Mouse (Mus musculus): ENCODE results near the gene 2300003K06Rik. TPM values are rescaled to one million over a fixed set of nuclear protein-coding genes. Genes with fewer than 3 reads are reported as not detected.
"Not testable (repeated sequence)": the region's sequence is repeated elsewhere in the genome, so short reads cannot be mapped to it uniquely, and the experiment has no call there.

Gene 2300003K06Rik
- polyA plus RNA-seq, 1 experiment from 2014 or later = not detected

DNA sequence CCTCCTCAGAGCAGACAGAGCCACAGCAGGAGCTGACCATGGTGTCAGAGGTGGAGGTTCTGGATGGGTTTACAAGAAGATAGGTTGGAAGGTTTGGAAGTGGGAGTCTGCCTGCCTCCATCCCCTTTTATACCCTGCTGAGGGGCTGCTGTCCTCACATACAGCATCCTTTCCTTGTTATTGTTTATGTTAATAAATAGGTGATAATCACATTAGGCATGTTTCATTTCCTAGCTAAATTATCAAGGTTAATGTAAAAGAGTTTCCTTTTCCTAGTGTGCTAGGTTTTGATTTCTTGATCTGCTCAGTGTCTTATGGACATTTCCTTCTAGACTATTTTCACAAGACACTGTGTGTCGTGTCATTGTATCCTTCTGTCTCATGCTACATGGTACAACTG lies 39.0 kb downstream of the 2300003K06Rik start, which contains the start of gene Gm11569:
Gene Gm11569, minus strand, starts transcription at position 101 of the 400 bp plus-strand sequence.
- not testable (repeated sequence) for H3K36me3 ChIP-seq (replicated peaks); H3K4me3 ChIP-seq (replicated peaks); H3K27me3 ChIP-seq; H3K9me3 ChIP-seq; ATAC-seq (ENCODE audit: low FRiP score); H3K4me1 ChIP-seq; H3K9ac ChIP-seq; H3K4me2 ChIP-seq; H3K27ac ChIP-seq
- no CpG with 5 or more reads among the region's 1 CpGs for WGBS

DNA sequence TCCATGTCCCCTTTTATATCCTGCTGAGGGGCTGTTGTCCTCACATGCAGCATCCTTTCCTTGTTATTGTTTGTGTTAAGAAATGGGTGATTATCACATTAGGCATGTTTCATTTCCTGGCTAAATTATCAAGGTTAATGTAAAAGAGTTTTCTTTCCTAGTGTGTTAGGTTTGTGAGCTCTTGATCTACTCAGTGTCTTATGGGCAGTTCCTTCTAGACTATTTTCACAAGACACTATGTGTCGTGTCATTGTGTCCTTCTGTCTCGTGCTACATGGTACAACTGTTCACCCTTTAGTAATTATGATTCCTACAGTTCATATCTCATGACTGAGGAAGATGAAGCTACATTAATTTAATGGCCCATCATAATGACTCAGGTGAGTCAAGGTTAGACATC lies 44.5 kb downstream of the 2300003K06Rik start, which contains the start of gene Gm11596:
Gene Gm11596, minus strand, starts transcription at position 101 of the 400 bp plus-strand sequence.
- Histone ChIP-seq H3K9me3 (no peaks in the 10 kb centered on the region), H3K9ac (no peak within 1 kb of the TSS), H3K4me2 (no peak within 1 kb of the TSS), H3K4me1 (no peaks in the 10 kb centered on the region), H3K36me3 (replicated peaks) (no peaks in the 10 kb centered on the region), H3K27me3 (no peaks in the 10 kb centered on the region), H3K4me3 (replicated peaks) (no peak within 1 kb of the TSS), H3K27ac (no peak within 1 kb of the TSS)
- no peak for ATAC-seq (ENCODE audit: low FRiP score)
- WGBS = 84% methylated on average over 2 of the region's 2 CpGs

Other genes starting within 250 kb of the 2300003K06Rik start
- gene Krtap1-3, start 246.7 kb downstream of the 2300003K06Rik start, polyA plus RNA-seq (2016; fragmentation: Nextera tagmentation; extraction: Ambion mirVana) = not detected in 2 replicates
- not detected in 2 replicates for gene Krtap9-3, start 240.0 kb downstream of the 2300003K06Rik start, polyA plus RNA-seq (2016; fragmentation: Nextera tagmentation; extraction: Ambion mirVana)
- gene Gm11938, start 234.8 kb downstream of the 2300003K06Rik start, polyA plus RNA-seq (2016; fragmentation: Nextera tagmentation; extraction: Ambion mirVana) = not detected in 2 replicates
- gene Gm11937, start 227.9 kb downstream of the 2300003K06Rik start, polyA plus RNA-seq (2016; fragmentation: Nextera tagmentation; extraction: Ambion mirVana) = not detected in 2 replicates
- not detected in 2 replicates for gene Krtap2-4, start 223.2 kb downstream of the 2300003K06Rik start, polyA plus RNA-seq (2016; fragmentation: Nextera tagmentation; extraction: Ambion mirVana)
- gene Gm11562, start 217.6 kb downstream of the 2300003K06Rik start, polyA plus RNA-seq (2016; fragmentation: Nextera tagmentation; extraction: Ambion mirVana) = not detected in 2 replicates
- gene Krtap4-1, start 209.8 kb downstream of the 2300003K06Rik start, polyA plus RNA-seq (2016; fragmentation: Nextera tagmentation; extraction: Ambion mirVana) = not detected in 2 replicates
- gene Krtap4-2, start 203.0 kb downstream of the 2300003K06Rik start, polyA plus RNA-seq (2016; fragmentation: Nextera tagmentation; extraction: Ambion mirVana) = not detected in 2 replicates
- gene Krtap4-7, start 194.0 kb downstream of the 2300003K06Rik start, polyA plus RNA-seq (2016; fragmentation: Nextera tagmentation; extraction: Ambion mirVana) = not detected in 2 replicates
- not detected in 2 replicates for gene Gm11555, start 187.8 kb downstream of the 2300003K06Rik start, polyA plus RNA-seq (2016; fragmentation: Nextera tagmentation; extraction: Ambion mirVana)
- gene Gm11563, start 179.1 kb downstream of the 2300003K06Rik start, polyA plus RNA-seq (2016; fragmentation: Nextera tagmentation; extraction: Ambion mirVana) = not detected in 2 replicates
- gene Krtap4-6, start 172.1 kb downstream of the 2300003K06Rik start, polyA plus RNA-seq (2016; fragmentation: Nextera tagmentation; extraction: Ambion mirVana) = not detected in 2 replicates
- not detected in 2 replicates for gene Gm14190, start 147.3 kb downstream of the 2300003K06Rik start, polyA plus RNA-seq (2016; fragmentation: Nextera tagmentation; extraction: Ambion mirVana)
- not detected in 2 replicates for gene Gm14180, start 103.8 kb downstream of the 2300003K06Rik start, polyA plus RNA-seq (2016; fragmentation: Nextera tagmentation; extraction: Ambion mirVana)
- gene Gm11595, start 65.2 kb downstream of the 2300003K06Rik start, polyA plus RNA-seq (2016; fragmentation: Nextera tagmentation; extraction: Ambion mirVana) = not detected in 2 replicates
- not detected in 2 replicates for gene Krtap4-8, start 57.4 kb downstream of the 2300003K06Rik start, polyA plus RNA-seq (2016; fragmentation: Nextera tagmentation; extraction: Ambion mirVana)
- gene Krtap4-9, start 52.9 kb downstream of the 2300003K06Rik start, polyA plus RNA-seq (2016; fragmentation: Nextera tagmentation; extraction: Ambion mirVana) = not detected in 2 replicates
- not detected in 2 replicates for gene Gm11596, start 44.6 kb downstream of the 2300003K06Rik start, polyA plus RNA-seq (2016; fragmentation: Nextera tagmentation; extraction: Ambion mirVana)
- gene Gm11569, start 39.1 kb downstream of the 2300003K06Rik start, polyA plus RNA-seq (2016; fragmentation: Nextera tagmentation; extraction: Ambion mirVana) = not detected in 2 replicates
- gene Gm11554, start 33.6 kb downstream of the 2300003K06Rik start, polyA plus RNA-seq (2016; fragmentation: Nextera tagmentation; extraction: Ambion mirVana) = not detected in 2 replicates
- not detected in 2 replicates for gene Krtap4-13, start 28.2 kb downstream of the 2300003K06Rik start, polyA plus RNA-seq (2016; fragmentation: Nextera tagmentation; extraction: Ambion mirVana)
- not detected in 2 replicates for gene Gm11564, start 22.4 kb downstream of the 2300003K06Rik start, polyA plus RNA-seq (2016; fragmentation: Nextera tagmentation; extraction: Ambion mirVana)
- gene Krtap4-16, start 13.5 kb upstream of the 2300003K06Rik start, polyA plus RNA-seq (2016; fragmentation: Nextera tagmentation; extraction: Ambion mirVana) = not detected in 2 replicates
- not detected in 2 replicates for gene Gm11568, start 19.9 kb upstream of the 2300003K06Rik start, polyA plus RNA-seq (2016; fragmentation: Nextera tagmentation; extraction: Ambion mirVana)
- not detected in 2 replicates for gene Gm11559, start 26.4 kb upstream of the 2300003K06Rik start, polyA plus RNA-seq (2016; fragmentation: Nextera tagmentation; extraction: Ambion mirVana)
- gene Krtap9-1, start 35.3 kb upstream of the 2300003K06Rik start, polyA plus RNA-seq (2016; fragmentation: Nextera tagmentation; extraction: Ambion mirVana) = not detected in 2 replicates
- not detected in 2 replicates for gene Gm11567, start 41.1 kb upstream of the 2300003K06Rik start, polyA plus RNA-seq (2016; fragmentation: Nextera tagmentation; extraction: Ambion mirVana)
- gene Krtap31-1, start 69.9 kb upstream of the 2300003K06Rik start, polyA plus RNA-seq (2016; fragmentation: Nextera tagmentation; extraction: Ambion mirVana) = not detected in 2 replicates
- not detected in 2 replicates for gene Gm11565, start 76.7 kb upstream of the 2300003K06Rik start, polyA plus RNA-seq (2016; fragmentation: Nextera tagmentation; extraction: Ambion mirVana)
- not detected in 2 replicates for gene Krtap31-2, start 98.2 kb upstream of the 2300003K06Rik start, polyA plus RNA-seq (2016; fragmentation: Nextera tagmentation; extraction: Ambion mirVana)
- gene Krtap9-5, start 110.4 kb upstream of the 2300003K06Rik start, polyA plus RNA-seq (2016; fragmentation: Nextera tagmentation; extraction: Ambion mirVana) = not detected in 2 replicates
- gene Krtap29-1, start 141.0 kb upstream of the 2300003K06Rik start, polyA plus RNA-seq (2016; fragmentation: Nextera tagmentation; extraction: Ambion mirVana) = not detected in 2 replicates
- gene Krtap16-1, start 148.5 kb upstream of the 2300003K06Rik start, polyA plus RNA-seq (2016; fragmentation: Nextera tagmentation; extraction: Ambion mirVana) = not detected in 2 replicates
- gene Krtap17-1, start 155.9 kb upstream of the 2300003K06Rik start, polyA plus RNA-seq (2016; fragmentation: Nextera tagmentation; extraction: Ambion mirVana) = not detected in 2 replicates
- gene Krt33a, start 178.1 kb upstream of the 2300003K06Rik start, polyA plus RNA-seq (2016; fragmentation: Nextera tagmentation; extraction: Ambion mirVana) = not detected in 2 replicates
- not detected in 2 replicates for gene Krt33b, start 191.8 kb upstream of the 2300003K06Rik start, polyA plus RNA-seq (2016; fragmentation: Nextera tagmentation; extraction: Ambion mirVana)
- not detected in 2 replicates for gene Krt34, start 203.5 kb upstream of the 2300003K06Rik start, polyA plus RNA-seq (2016; fragmentation: Nextera tagmentation; extraction: Ambion mirVana)
- not detected in 2 replicates for gene Krt31, start 212.5 kb upstream of the 2300003K06Rik start, polyA plus RNA-seq (2016; fragmentation: Nextera tagmentation; extraction: Ambion mirVana)